Mouse (Mus musculus): ENCODE results near the gene Ccnj.

DNA sequence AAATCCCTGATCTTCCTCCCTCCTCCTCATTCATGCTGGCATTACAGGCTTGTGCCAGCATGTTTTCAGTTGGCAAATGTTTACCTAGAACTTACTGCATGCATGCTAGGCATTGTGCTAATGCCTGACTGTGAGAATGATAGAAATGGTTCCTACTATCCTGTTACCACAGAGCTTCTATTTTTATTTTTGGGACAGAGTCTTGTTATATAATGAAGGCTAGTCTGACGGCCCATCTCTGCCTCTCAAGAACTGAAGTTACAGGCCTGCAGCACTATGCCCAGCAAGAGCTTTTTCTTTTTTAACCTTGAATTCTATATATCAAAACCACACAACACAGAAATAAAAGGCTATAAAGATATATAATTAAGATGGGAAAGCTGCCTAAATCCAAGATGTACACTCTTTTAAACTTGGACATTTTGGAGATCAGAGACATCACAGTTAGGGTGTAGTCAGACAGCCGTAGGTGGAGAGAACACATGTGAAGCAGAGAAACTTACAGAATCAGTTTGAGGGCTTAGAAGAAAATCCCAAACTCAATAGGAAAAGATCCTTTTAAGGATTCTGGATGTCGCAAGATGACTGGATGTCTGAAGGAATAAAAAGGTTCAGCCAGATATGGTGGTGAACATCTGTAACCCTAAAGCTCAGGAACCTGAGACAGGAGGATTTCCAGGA, 38.5 kb downstream of the Ccnj start:
- TF ChIP-seq CTCF (IDR thresholded peaks at IDR 0.05; ENCODE audit: low read depth), result no peak
- TF ChIP-seq EP300 (IDR thresholded peaks at IDR 0.05; ENCODE audit: low read depth), result no peak

All from liver, postnatal 0 days (tissue).